Mouse (Mus musculus) olfactory bulb, adult 2 months (tissue): Measurements from ENCODE around the gene C1rl.

Experiments
- CTCF ChIP-seq: fragments of 200-500 bp; IDR thresholded peaks from 2 replicates; pipeline ENCODE4 v1.5.1; 2012; ENCODE audit warnings: low read depth, mild to moderate bottlenecking, low read length, moderate library complexity; ENCODE audit not compliant: insufficient read depth
- POLR2A ChIP-seq: fragments of 200-500 bp; IDR thresholded peaks from 2 replicates; pipeline ENCODE4 v1.6.1; 2012; ENCODE audit warnings: mild to moderate bottlenecking, low read depth, low read length, moderate library complexity; ENCODE audit not compliant: insufficient read depth

- no peak for TF ChIP-seq CTCF
- TF ChIP-seq POLR2A = no peak
These were observed 1.5 kb upstream of the C1rl start for GRCm38 (mm10) chr6:124491427-124491826.
